Mouse (Mus musculus): Measurements from ENCODE around the gene Zfp704. TPM values are rescaled to one million over a fixed set of nuclear protein-coding genes. Genes with fewer than 3 reads are reported as not detected.
"Not testable (repeated sequence)": the region's sequence is repeated elsewhere in the genome, so short reads cannot be mapped to it uniquely, and the experiment has no call there.

The Zfp704 gene
- total RNA-seq, 2 experiments from 2014 or later: 30.1 to 34.3 TPM

GRCm38 (mm10) chr3:9603866-9604265 lies 6.0 kb downstream of the Zfp704 start:
- intact Hi-C loops (cut with DNase I): no loop called here
- DNase-seq (ENCODE audit: low spot score in 2 of 2): no peak

GRCm38 (mm10) chr3:9600577-9600976 lies 9.3 kb downstream of the Zfp704 start:
- no peak for DNase-seq (ENCODE audit: low spot score in 2 of 2)
- intact Hi-C loops (cut with DNase I): no loop called here

GRCm38 (mm10) chr3:9599738-9600410 lies 10.0 kb downstream of the Zfp704 start:
- intact Hi-C loops (cut with DNase I): no loop called here
- DNase-seq (ENCODE audit: low spot score in 2 of 2): no peak

- intact Hi-C loops (cut with DNase I): no loop called here
Measured at GRCm38 (mm10) chr3:9598061-9598460, 11.8 kb downstream of the Zfp704 start.

GRCm38 (mm10) chr3:9594457-9594856 lies 15.4 kb downstream of the Zfp704 start:
- no peak for DNase-seq (ENCODE audit: low spot score in 2 of 2)
- intact Hi-C loops (cut with DNase I): no loop called here

More at GRCm38 (mm10) chr3:9598061-9598460, 11.8 kb downstream of the Zfp704 start:
- DNase-seq (ENCODE audit: low spot score in 2 of 2): no peak

- intact Hi-C loops (cut with DNase I): no loop called here
- peak in 1 of 2 experiments; percentile 15 for DNase-seq (ENCODE audit: low spot score in 2 of 2)
Measured at GRCm38 (mm10) chr3:9593832-9594231, 16.1 kb downstream of the Zfp704 start.

- intact Hi-C loops (cut with DNase I): no loop called here
- no peak for DNase-seq (ENCODE audit: low spot score in 2 of 2)
Measured at GRCm38 (mm10) chr3:9591416-9592110, 18.3 kb downstream of the Zfp704 start.

- intact Hi-C loops (cut with DNase I): no loop called here
- no peak for DNase-seq (ENCODE audit: low spot score in 2 of 2)
Measured at GRCm38 (mm10) chr3:9588635-9589034, 21.2 kb downstream of the Zfp704 start.

GRCm38 (mm10) chr3:9587304-9587703 lies 22.6 kb downstream of the Zfp704 start:
- intact Hi-C loops (cut with DNase I): no loop called here
- DNase-seq (ENCODE audit: low spot score in 2 of 2): no peak

GRCm38 (mm10) chr3:9583516-9583915 lies 26.4 kb downstream of the Zfp704 start:
- intact Hi-C loops (cut with DNase I): no loop called here
- no peak for DNase-seq (ENCODE audit: low spot score in 2 of 2)

- intact Hi-C loops (cut with DNase I): no loop called here
Measured at GRCm38 (mm10) chr3:9580952-9581798, 28.7 kb downstream of the Zfp704 start.

GRCm38 (mm10) chr3:9580102-9580501 lies 29.8 kb downstream of the Zfp704 start:
- intact Hi-C loops (cut with DNase I): no loop called here
- DNase-seq (ENCODE audit: low spot score in 2 of 2): no peak

More at GRCm38 (mm10) chr3:9580952-9581798, 28.7 kb downstream of the Zfp704 start:
- DNase-seq (ENCODE audit: low spot score in 2 of 2): no peak

- no peak for DNase-seq (ENCODE audit: low spot score in 2 of 2)
- intact Hi-C loops (cut with DNase I): no loop called here
Measured at GRCm38 (mm10) chr3:9579028-9579643, 30.7 kb downstream of the Zfp704 start.

GRCm38 (mm10) chr3:9576872-9577271 lies 33.0 kb downstream of the Zfp704 start:
- intact Hi-C loops (cut with DNase I): no loop called here

GRCm38 (mm10) chr3:9574305-9574704 lies 35.6 kb downstream of the Zfp704 start:
- DNase-seq (ENCODE audit: low spot score in 2 of 2): no peak
- intact Hi-C loops (cut with DNase I): no loop called here

More at GRCm38 (mm10) chr3:9576872-9577271, 33.0 kb downstream of the Zfp704 start:
- no peak for DNase-seq (ENCODE audit: low spot score in 2 of 2)

GRCm38 (mm10) chr3:9573581-9573980 lies 36.3 kb downstream of the Zfp704 start:
- no peak for DNase-seq (ENCODE audit: low spot score in 2 of 2)
- intact Hi-C loops (cut with DNase I): no loop called here

- intact Hi-C loops (cut with DNase I): no loop called here
- DNase-seq (ENCODE audit: low spot score in 2 of 2): peak in 1 of 2 experiments; percentile 22
Measured at GRCm38 (mm10) chr3:9572261-9572660, 37.6 kb downstream of the Zfp704 start.

- intact Hi-C loops (cut with DNase I): no loop called here
- DNase-seq (ENCODE audit: low spot score in 2 of 2): no peak
Measured at GRCm38 (mm10) chr3:9570782-9571181, 39.1 kb downstream of the Zfp704 start.

- intact Hi-C loops (cut with DNase I); DNase-seq (ENCODE audit: low spot score in 2 of 2): not testable (repeated sequence)
Measured at GRCm38 (mm10) chr3:9569706-9570105, 40.2 kb downstream of the Zfp704 start.

Data from left cerebral cortex, postnatal 36 days (tissue).